Mouse (Mus musculus) adrenal gland (tissue): ENCODE measurements around the gene Ptbp3.

ENCODE experiments used
- intact Hi-C: fragments of 180-260 bp; cut with DNase I; formaldehyde crosslinking; loops from one replicate; pipeline ENCODE4 v1.15.1; 2025

The Ptbp3 gene

DNA sequence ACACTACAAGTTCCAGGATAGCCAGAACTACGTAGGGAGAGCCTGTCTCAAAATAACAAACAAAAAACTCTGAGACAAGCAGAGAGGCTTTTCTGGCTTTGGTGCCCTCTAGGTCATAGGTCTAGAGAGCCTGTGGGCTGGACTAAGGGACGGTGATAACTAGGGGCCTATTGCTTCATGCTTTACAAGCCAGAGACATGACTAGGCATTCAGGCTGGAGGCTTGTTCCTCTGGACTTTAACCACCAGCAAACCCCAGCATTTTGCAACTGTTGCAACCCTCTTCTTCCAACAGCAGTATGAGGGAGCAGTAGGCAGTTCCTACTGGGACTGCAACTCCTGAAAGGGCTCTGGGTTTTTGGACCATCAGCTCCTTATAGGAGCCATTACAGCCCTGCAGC lies 109.2 kb downstream of the Ptbp3 start:
- intact Hi-C loops: no loop called here

GRCm38 (mm10) chr4:59439041-59439440 lies 110.1 kb downstream of the Ptbp3 start:
- intact Hi-C loops: no loop called here

DNA sequence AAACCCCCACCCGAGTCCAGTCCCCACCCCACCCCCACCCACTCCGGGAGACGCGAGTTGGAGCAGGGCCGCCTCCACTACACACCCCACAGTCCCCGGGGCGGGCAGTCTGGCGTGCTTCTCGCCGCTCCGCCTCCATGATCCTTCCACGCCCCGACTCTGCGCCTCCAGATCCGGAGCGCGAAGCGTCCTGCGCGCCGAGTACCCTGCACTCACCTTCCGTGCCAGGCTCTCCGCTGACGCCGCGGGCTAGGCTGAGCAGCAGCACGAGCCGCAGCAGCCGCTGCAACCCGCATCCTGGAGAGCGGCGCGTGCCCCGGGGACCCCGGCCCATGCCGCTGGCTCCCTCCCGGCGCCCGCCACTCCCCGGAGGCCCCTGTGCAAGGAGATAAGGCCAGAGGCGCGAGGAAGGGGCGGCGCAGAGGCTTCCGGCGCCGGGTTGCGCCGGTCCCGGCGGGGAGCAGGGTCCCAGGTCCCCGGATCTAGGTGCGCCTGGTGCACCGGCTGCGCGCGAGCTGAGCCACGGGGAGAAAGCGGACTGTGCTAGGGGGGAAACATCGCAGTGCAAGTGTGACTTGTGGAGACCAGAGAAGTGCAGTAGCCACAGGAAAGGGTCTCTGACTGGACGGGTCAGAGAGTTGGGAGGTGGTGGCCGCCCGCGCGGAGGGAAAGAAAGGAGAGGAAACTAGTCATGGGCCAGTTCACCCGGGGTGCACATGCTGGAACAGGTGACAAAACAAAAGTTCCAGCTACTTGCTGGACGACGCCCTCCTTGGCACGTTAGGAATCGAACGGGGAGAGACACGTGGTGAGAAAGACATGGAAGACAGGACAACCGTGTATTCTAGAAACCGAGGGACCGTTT lies 110.9 kb downstream of the Ptbp3 start, which contains the start of gene Susd1:
Gene Susd1, minus strand, starts transcription at position 644 of the 865 bp plus-strand sequence.
- intact Hi-C loops: no loop called here

- intact Hi-C loops: no loop called here
Measured at GRCm38 (mm10) chr4:59435951-59436350, 113.2 kb downstream of the Ptbp3 start.

GRCm38 (mm10) chr4:59434039-59434438 lies 115.1 kb downstream of the Ptbp3 start:
- intact Hi-C loops: no loop called here

- intact Hi-C loops: no loop called here
Measured at GRCm38 (mm10) chr4:59429128-59429527, 120.0 kb downstream of the Ptbp3 start.

DNA sequence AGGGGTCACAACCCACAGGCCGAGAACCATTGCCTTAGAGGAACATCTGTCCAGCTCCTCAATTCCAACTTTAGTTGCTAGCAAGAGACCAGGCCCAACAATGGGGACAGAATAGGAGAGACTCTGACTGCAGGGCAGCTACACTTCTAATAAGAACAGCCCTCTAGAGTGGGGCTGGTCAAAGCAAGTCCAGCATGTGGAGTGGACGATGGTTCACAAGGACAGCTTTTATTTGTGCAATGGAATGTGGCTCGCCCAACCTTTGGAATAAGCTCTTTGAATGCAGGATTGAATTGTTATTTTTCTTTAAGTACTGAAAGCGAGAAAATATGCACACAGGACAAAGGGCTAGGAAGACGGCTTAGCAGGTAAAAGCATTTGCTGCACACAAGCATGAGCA lies 122.7 kb downstream of the Ptbp3 start:
- intact Hi-C loops: no loop called here

DNA sequence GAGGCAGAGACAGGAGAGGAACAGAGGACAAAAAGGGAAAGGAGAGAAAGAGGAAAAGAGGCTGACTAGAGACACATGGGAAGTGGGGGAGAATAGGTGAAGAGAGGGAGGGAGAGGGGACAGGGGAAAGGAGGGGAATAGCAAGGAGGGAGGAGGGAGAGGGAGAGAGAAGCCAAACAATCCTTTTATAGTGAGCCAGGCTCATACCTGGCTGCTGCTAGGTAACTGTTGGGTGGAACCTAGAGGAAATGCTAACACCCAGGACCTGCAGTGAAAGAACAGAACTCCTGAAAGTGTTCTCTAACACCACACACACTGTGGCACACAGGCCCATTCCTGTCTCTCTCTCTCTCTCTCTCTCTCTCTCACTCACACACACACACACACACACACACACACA lies 126.4 kb downstream of the Ptbp3 start:
- intact Hi-C loops: no loop called here

DNA sequence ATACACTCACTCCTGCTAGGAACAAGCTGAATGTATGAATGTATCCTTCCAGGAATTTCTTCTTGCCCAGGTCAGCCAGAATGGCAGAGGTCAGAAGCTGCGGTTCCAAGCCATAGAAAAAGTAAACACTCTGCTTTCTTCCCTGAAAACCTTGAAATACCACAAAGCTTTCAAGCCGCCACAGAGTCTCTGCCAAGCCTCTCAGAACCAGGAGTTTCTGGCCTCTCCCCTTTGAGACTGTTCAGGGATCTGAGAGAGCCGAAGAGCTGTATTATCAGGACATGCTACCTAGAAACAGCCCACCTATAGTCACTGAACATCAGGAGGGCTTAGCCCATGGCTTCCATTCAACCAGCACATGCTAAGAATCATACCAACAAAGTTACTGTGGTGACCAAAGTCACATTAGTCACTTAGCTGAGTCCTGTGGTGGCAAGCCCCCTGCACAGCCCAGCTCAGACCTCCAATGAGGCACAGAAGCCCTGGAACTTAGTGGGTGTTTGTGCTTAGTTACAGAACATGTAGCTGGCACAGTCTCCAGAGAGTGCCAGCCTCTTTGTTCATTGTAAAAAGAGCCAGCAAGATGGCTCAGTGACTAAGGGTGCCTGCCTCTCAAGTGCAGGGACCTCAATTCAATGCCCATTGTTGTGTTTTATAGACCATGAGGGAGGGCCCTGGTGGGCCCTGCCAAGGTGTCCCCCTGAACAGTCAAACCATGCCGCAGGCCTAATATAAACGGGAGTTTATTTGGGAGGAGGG lies 127.0 kb downstream of the Ptbp3 start:
- intact Hi-C loops: no loop called here
